Mouse (Mus musculus) midbrain, postnatal 0 days (tissue): ENCODE measurements around the gene Tmem63a. TPM values are rescaled to one million over a fixed set of nuclear protein-coding genes. Genes with fewer than 3 reads are reported as not detected.

Experiments used
- ATAC-seq: fragments of 200-750 bp; cut with Nextera tagmentation; 2 replicates; pipeline ENCODE4 v1.8.0; 2017; ENCODE audit warnings: moderate number of reproducible peaks, mild to moderate bottlenecking, moderate TSS enrichment, moderate library complexity; ENCODE audit not compliant: low FRiP score
- DNase-seq: peaks from one replicate; pipeline ENCODE4 v3.0.0-alpha.2; 2015; ENCODE audit warnings: low spot score
- H3K27ac ChIP-seq: fragments of 300-500 bp; sonication (generic); 2 replicates; pipeline ENCODE4 v1.5.1; 2014; ENCODE audit warnings: low read depth, mild to moderate bottlenecking, low read length, mixed read lengths
- H3K27me3 ChIP-seq: fragments of 300-500 bp; sonication (generic); 2 replicates; pipeline ENCODE4 v1.6.1; 2014; ENCODE audit warnings: low read length, control low read depth, mixed read lengths; ENCODE audit not compliant: insufficient read depth
- H3K36me3 ChIP-seq: fragments of 300-500 bp; sonication (generic); 2 replicates; pipeline ENCODE4 v1.6.1; 2014; ENCODE audit warnings: low read length, control low read depth, mixed read lengths; ENCODE audit not compliant: insufficient read depth
- H3K4me1 ChIP-seq: fragments of 300-500 bp; sonication (generic); 2 replicates; pipeline ENCODE4 v1.6.1; 2014; ENCODE audit warnings: mild to moderate bottlenecking, control low read depth, antibody characterized with exemption, low read length, mixed read lengths; ENCODE audit not compliant: insufficient read depth
- H3K4me2 ChIP-seq: fragments of 300-500 bp; sonication (generic); 2 replicates; pipeline ENCODE4 v1.6.1; 2014; ENCODE audit warnings: low read depth, mild to moderate bottlenecking, low read length, mixed read lengths; ENCODE audit not compliant: poor library complexity, severe bottlenecking
- H3K4me3 ChIP-seq: fragments of 300-500 bp; sonication (generic); 2 replicates; pipeline ENCODE4 v1.5.1; 2014; ENCODE audit warnings: low read depth, mild to moderate bottlenecking, low read length, moderate library complexity
- H3K9ac ChIP-seq: fragments of 300-500 bp; sonication (generic); replicated peaks from 2 replicates; pipeline ENCODE4 v1.6.1; 2014; ENCODE audit warnings: mild to moderate bottlenecking, low read length, moderate library complexity, mixed read lengths; ENCODE audit not compliant: poor library complexity, severe bottlenecking
- H3K9me3 ChIP-seq: fragments of 300-500 bp; sonication (generic); 2 replicates; pipeline ENCODE4 v1.6.1; 2016; ENCODE audit warnings: low read length, control low read depth
- CTCF ChIP-seq: IDR thresholded peaks from 2 replicates; pipeline ENCODE4 v1.5.1; 2016; ENCODE audit warnings: antibody characterized with exemption, mild to moderate bottlenecking
- WGBS: fragments of 180-500 bp; shearing (Covaris S2); extraction: QIAGEN DNeasy Blood & Tissue Kit; methylation state at CpG from one replicate; pipeline ENCODE4 v1.1.7; 2014; 5-methylcytosine and 5-hydroxymethylcytosine counted together
- polyA plus RNA-seq: library from polyadenylated mRNA; unstranded; fragments of >200 nt; fragmentation: Nextera tagmentation; extraction: Ambion mirVana; gene quantifications from 2 replicates; pipeline ENCODE4 v1.2.1, GENCODE M21; 2015
- total RNA-seq: library from RNA; depleted of rRNA; stranded (reverse); fragments of >200 nt; gene quantifications from 2 replicates; pipeline ENCODE4 v1.2.3, GENCODE M21; 2014; rRNA removed

The Tmem63a gene
- total and polyA plus RNA-seq, 2 experiments from 2014 or later: 1.3 to 6.4 TPM

GRCm38 (mm10) chr1:181020756-181021487 lies 78.8 kb downstream of the Tmem63a start, which contains the start of gene Ephx1:
Ephx1 (minus strand) TSS chr1:181020904.
- Histone ChIP-seq H3K36me3 (no peaks in the 10 kb centered on the region), H3K9me3 (no peaks in the 10 kb centered on the region), H3K27me3 (no peaks in the 10 kb centered on the region), H3K4me1 (no peaks in the 10 kb centered on the region; the same call in 1 of the 2 replicates), H3K4me3 (no peak within 1 kb of the TSS), H3K27ac (no peak within 1 kb of the TSS), H3K4me2 (no peak within 1 kb of the TSS), H3K9ac (no peak within 1 kb of the TSS)
- no peak for DNase-seq
- 49% methylated on average over 5 of the region's 5 CpGs for WGBS
- TF ChIP-seq CTCF: no peak
- no peak for ATAC-seq

- ATAC-seq: no peak
- H3K9me3 ChIP-seq: no peaks in the 10 kb centered on the region
- H3K4me3 ChIP-seq: no peak overlapping the region
- H3K4me1 ChIP-seq: no peaks in the 10 kb centered on the region; the same call in 1 of the 2 replicates
- no peaks in the 10 kb centered on the region for H3K27me3 ChIP-seq
- 72% methylated on average over 7 of the region's 7 CpGs for WGBS
- no peak for TF ChIP-seq CTCF
- no peak overlapping the region for H3K9ac ChIP-seq
- H3K36me3 ChIP-seq: no peaks in the 10 kb centered on the region
- H3K27ac ChIP-seq: no peak overlapping the region
- H3K4me2 ChIP-seq: no peak overlapping the region
- no peak for DNase-seq
Observed at GRCm38 (mm10) chr1:181021488-181021865, 79.3 kb downstream of the Tmem63a start.

GRCm38 (mm10) chr1:181022265-181022664 lies 80.1 kb downstream of the Tmem63a start:
- Histone ChIP-seq H3K4me1 (no peaks in the 10 kb centered on the region; the same call in 1 of the 2 replicates), H3K36me3 (no peaks in the 10 kb centered on the region), H3K4me3 (no peak overlapping the region), H3K27ac (no peak overlapping the region), H3K9ac (no peak overlapping the region), H3K4me2 (no peak overlapping the region), H3K27me3 (no peaks in the 10 kb centered on the region), H3K9me3 (no peaks in the 10 kb centered on the region)
- DNase-seq: peak; percentile 48
- TF ChIP-seq CTCF: peak; percentile 70
- no peak for ATAC-seq
- 15% methylated on average over 1 of the region's 1 CpGs for WGBS

Other genes starting within 250 kb of the Tmem63a start
- gene Mixl1, start 245.3 kb upstream of the Tmem63a start, total RNA-seq: not detected in 2 replicates
- 0.10 and 0.17 TPM in 2 replicates for gene Mixl1, start 245.3 kb upstream of the Tmem63a start, polyA plus RNA-seq
- 30.0 and 42.5 TPM in 2 replicates for gene Acbd3, start 216.3 kb upstream of the Tmem63a start, total RNA-seq
- gene Acbd3, start 216.3 kb upstream of the Tmem63a start, polyA plus RNA-seq: 15.8 and 18.8 TPM in 2 replicates
- gene H3f3a, start 128.4 kb upstream of the Tmem63a start, total RNA-seq: 1,783 and 3,084 TPM in 2 replicates
- 1,997 and 2,039 TPM in 2 replicates for gene H3f3a, start 128.4 kb upstream of the Tmem63a start, polyA plus RNA-seq
- 12.8 and 15.3 TPM in 2 replicates for gene Sde2, start 91.2 kb upstream of the Tmem63a start, total RNA-seq
- 20.7 and 24.2 TPM in 2 replicates for gene Sde2, start 91.2 kb upstream of the Tmem63a start, polyA plus RNA-seq
- 3.0 and 12.8 TPM in 2 replicates for gene Lefty2, start 49.2 kb upstream of the Tmem63a start, total RNA-seq
- gene Lefty2, start 49.2 kb upstream of the Tmem63a start, polyA plus RNA-seq: 7.7 and 8.6 TPM in 2 replicates
- gene Pycr2, start 38.1 kb upstream of the Tmem63a start, total RNA-seq: 48.5 and 50.5 TPM in 2 replicates
- 60.5 and 63.7 TPM in 2 replicates for gene Pycr2, start 38.1 kb upstream of the Tmem63a start, polyA plus RNA-seq
- gene Lefty1, start 7.3 kb upstream of the Tmem63a start, total RNA-seq: 0.38 TPM in 1 of 2 replicates, not detected in the other
- 0.41 and 0.42 TPM in 2 replicates for gene Lefty1, start 7.3 kb upstream of the Tmem63a start, polyA plus RNA-seq
- gene Ephx1, start 78.6 kb downstream of the Tmem63a start, total RNA-seq: 11.8 and 13.8 TPM in 2 replicates
- 9.7 and 10.6 TPM in 2 replicates for gene Ephx1, start 78.6 kb downstream of the Tmem63a start, polyA plus RNA-seq
- not detected in 2 replicates for gene 9130409I23Rik, start 108.9 kb downstream of the Tmem63a start, total RNA-seq
- not detected in 2 replicates for gene 9130409I23Rik, start 108.9 kb downstream of the Tmem63a start, polyA plus RNA-seq
- gene Nvl, start 201.9 kb downstream of the Tmem63a start, total RNA-seq: 25.6 and 36.3 TPM in 2 replicates
- 29.4 and 32.7 TPM in 2 replicates for gene Nvl, start 201.9 kb downstream of the Tmem63a start, polyA plus RNA-seq
- gene Cnih4, start 202.3 kb downstream of the Tmem63a start, total RNA-seq: 11.9 and 17.4 TPM in 2 replicates
- gene Cnih4, start 202.3 kb downstream of the Tmem63a start, polyA plus RNA-seq: 43.1 and 45.7 TPM in 2 replicates